Mouse (Mus musculus) midbrain, embryonic 16.5 days (tissue): ENCODE measurements at regions not wholly inside any gene's neighbourhood (a gene's known extent, or its start where the extent isn't known, plus 50 kb on each side); places are given as distances from the start of the nearest gene placed in this dataset.

Experiments used
- ATAC-seq: fragments of 200-750 bp; cut with Nextera tagmentation; 2 replicates; pipeline ENCODE4 v1.8.0; 2017; ENCODE audit warnings: moderate TSS enrichment
- H3K27ac ChIP-seq: fragments of 300-500 bp; sonication (generic); 2 replicates; pipeline ENCODE4 v1.5.1; 2014; ENCODE audit warnings: mild to moderate bottlenecking, low read length, mixed read lengths
- H3K27me3 ChIP-seq: fragments of 300-500 bp; sonication (generic); 2 replicates; pipeline ENCODE4 v1.6.1; 2014; ENCODE audit warnings: low read depth, low read length, mixed read lengths; ENCODE audit not compliant: control insufficient read depth, insufficient read depth
- H3K36me3 ChIP-seq: fragments of 300-500 bp; sonication (generic); 2 replicates; pipeline ENCODE4 v1.6.1; 2014; ENCODE audit warnings: mild to moderate bottlenecking, low read length, moderate library complexity, mixed read lengths; ENCODE audit not compliant: control insufficient read depth, insufficient read depth
- H3K4me1 ChIP-seq: fragments of 300-500 bp; sonication (generic); 2 replicates; pipeline ENCODE4 v1.6.1; 2014; ENCODE audit warnings: mild to moderate bottlenecking, low read length, mixed read lengths; ENCODE audit not compliant: control insufficient read depth, insufficient read depth
- H3K4me2 ChIP-seq: fragments of 300-500 bp; sonication (generic); 2 replicates; pipeline ENCODE4 v1.6.1; 2014; ENCODE audit warnings: mild to moderate bottlenecking, low read length, mixed read lengths
- H3K4me3 ChIP-seq: fragments of 300-500 bp; sonication (generic); 2 replicates; pipeline ENCODE4 v1.5.1; 2014; ENCODE audit warnings: low read depth, mild to moderate bottlenecking, low read length, moderate library complexity, mixed read lengths
- H3K9ac ChIP-seq: fragments of 300-500 bp; sonication (generic); 2 replicates; pipeline ENCODE4 v1.6.1; 2014; ENCODE audit warnings: low read depth, low read length, mixed read lengths
- H3K9me3 ChIP-seq: fragments of 300-500 bp; sonication (generic); replicated peaks from 2 replicates; pipeline ENCODE4 v1.6.1; 2014; ENCODE audit warnings: mild to moderate bottlenecking, low read length, mixed read lengths; ENCODE audit not compliant: control insufficient read depth, poor library complexity, severe bottlenecking
- WGBS: fragments of 180-500 bp; shearing (Covaris S2); extraction: QIAGEN DNeasy Blood & Tissue Kit; methylation state at CpG from one replicate; pipeline ENCODE4 v1.1.7; 2014; 5-methylcytosine and 5-hydroxymethylcytosine counted together

- WGBS = 87% methylated on average over 15 of the region's 15 CpGs
- H3K4me1 ChIP-seq = no peaks in the 10 kb centered on the region
- no peak overlapping the region for H3K4me2 ChIP-seq
- H3K36me3 ChIP-seq = no peaks in the 10 kb centered on the region
- no peak for ATAC-seq
- H3K27ac ChIP-seq = no peak overlapping the region
- no peak overlapping the region for H3K9ac ChIP-seq
- no peaks in the 10 kb centered on the region for H3K27me3 ChIP-seq
- no peak overlapping the region for H3K4me3 ChIP-seq
- H3K9me3 ChIP-seq = no peaks in the 10 kb centered on the region
Observed at GRCm38 (mm10) chr6:6801563-6802259, 61.4 kb upstream of the Dlx6 start.
